Mouse (Mus musculus): ENCODE data around the gene Zfp108.

GRCm38 (mm10) chr7:24210296-24210695 is 44.3 kb upstream of the Zfp108 start:
- TF ChIP-seq CTCF (IDR thresholded peaks at IDR 0.05; ENCODE audit: control insufficient read depth, insufficient read depth, low read length) (no peak), POLR2A (IDR thresholded peaks at IDR 0.05; ENCODE audit: borderline replicate concordance, control insufficient read depth, low read depth, low read length) (no peak)

Data from bone marrow, adult 2 months (tissue).